Mouse (Mus musculus) embryo, embryonic 10.5 days (tissue): ENCODE results near the gene Ugt1a6a.

Source experiments
- DNase-seq: peaks from one replicate; pipeline ENCODE4 v3.0.0-alpha.2; 2015; ENCODE audit warnings: low spot score

Ugt1a6a gene

DNA sequence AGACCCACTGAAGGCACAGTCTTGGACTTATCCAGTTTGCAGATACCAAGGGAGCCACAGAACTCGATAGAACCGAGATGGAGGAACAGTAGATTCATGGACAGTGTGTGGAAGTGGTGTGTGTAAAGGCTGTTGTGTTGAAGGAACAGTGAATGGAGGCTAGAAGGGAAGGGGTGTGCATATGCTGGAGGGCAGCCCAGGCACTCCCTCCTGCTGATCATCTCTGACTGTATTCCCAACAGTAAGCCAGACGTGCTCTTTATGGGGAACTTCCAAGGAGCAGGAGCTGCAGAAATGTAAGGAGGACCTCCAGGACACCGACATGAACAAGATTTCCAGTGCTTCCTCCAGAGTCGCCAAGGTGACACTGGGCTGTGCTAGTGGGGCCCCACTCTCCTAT, 115.4 kb downstream of the Ugt1a6a start:
- DNase-seq = no peak

- no peak for DNase-seq
These were observed 118.5 kb downstream of the Ugt1a6a start for GRCm38 (mm10) chr1:88253106-88253505.

GRCm38 (mm10) chr1:88253540-88253939, 118.9 kb downstream of the Ugt1a6a start:
- no peak for DNase-seq

DNA sequence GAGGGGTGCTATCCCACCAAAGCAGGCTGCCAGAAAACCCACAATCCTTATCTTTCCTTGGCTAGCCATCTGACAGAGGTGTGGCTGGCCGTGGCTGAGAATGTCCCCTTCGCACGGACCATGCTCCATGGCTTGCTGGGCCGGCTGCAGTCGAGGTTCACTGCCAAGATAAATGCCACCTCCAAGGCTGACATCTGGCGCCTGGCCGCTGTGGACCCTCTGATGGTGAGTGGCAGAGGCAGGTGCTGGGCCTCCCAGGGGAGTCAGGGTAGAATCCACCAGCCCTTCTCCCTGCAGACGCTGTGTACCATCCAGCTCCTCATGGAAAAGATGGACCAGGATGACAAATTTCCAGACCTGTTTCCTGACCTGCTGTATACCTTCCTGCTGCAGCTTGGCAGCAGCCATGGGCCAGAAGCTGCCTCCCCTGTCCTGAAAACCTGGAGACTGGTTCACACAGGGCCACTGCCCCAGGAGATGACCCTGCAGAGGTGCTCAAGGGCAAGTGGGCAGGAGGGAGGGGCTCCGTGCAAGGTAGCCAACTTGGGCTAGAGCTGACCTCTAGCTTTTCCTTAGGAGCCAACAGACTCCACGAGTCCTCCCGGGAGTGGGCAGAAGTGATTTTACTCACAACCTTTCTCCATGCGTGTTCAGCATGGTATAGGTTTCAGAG, 120.3 kb downstream of the Ugt1a6a start:
- no peak for DNase-seq

DNA sequence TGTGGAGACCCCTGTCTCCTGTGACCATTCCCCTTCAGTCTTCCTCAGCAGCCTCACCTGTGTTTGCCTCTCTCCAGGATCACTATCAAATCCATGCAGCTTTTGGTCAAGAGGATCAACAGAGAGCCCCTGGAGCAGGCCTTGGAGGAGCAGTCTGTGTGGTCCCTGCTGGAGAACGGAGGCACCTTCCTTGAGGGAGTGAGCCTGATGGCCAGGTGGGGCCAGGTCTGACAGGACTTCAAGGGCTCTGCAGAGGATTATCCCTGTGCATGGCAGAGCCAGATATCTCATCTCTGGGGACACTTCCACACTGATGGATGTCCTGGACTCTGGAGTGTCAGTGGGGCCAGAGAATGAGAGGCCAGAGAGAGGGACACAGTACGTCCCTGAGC, 120.9 kb downstream of the Ugt1a6a start:
- DNase-seq = no peak

DNA sequence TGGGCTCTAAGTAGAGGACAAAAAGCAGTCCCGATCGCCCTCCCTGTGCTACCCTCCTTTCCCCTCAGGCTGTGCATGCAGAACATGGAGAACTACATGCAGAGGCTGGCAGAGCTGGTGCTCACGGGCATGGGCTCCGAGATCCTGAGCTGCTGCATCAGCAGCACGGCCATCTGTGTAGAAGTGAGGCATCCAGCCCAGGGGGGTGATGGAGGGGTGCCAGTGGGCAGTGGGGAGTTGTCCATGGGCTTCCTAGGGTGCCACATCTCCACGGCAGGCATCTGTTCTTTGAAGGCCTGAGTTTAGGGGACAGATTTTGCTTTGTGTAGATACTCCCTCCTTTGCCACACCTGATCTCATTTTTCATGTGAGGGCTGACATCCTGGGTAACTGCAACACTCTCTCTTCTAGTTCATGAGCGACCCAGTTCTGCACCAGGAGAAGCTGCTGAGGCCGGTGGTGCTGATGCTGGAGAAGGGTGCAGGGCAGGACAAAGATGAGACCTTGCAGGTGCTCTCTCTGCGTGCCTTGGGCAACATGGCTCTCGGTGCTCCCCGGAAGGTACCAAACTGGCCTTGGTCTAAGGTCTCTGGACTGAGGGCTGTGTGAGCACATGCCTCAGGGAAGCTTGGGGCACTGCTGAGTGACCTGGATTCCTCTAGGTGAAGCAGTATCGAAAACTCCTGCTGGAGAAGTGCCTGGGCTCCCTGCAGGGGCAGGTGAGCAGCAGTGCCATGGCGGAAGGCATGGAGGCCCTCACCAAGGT, 121.6 kb downstream of the Ugt1a6a start:
- DNase-seq = no peak

DNA sequence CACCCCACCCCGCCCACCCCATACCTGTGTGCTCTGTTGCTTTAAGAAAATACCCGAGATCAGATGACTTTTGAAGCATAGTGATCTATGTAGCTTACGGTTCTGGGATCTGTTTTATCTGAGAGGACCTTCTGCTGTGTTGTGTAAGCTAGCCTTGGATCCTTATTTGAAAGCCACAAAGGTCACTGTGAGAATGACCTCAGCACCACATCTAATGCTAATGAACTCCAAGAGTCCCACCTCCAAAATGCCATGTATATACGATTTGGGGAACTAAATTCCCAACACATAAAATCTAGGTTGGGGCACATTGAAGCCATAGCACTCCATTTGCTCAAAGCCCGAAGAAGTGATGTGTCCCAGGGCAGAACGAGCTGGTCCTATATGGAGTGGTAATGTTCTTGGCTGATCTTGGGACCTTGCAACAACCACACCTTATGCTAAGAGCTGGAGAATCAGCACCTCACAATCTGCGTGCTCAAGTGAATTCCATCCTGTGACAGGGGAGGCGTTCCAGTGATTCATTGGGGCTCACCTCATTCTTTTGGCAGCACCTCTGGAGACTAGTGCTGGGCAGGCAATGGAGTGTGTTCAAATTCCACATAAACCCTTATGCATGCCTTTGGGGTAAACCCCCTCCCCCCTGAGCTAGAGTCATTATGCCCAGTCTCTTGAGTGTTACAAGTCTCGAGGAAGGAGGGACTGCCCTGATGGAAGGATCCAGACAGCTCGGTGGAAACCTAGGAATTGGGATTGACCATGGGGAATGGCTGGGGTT, 122.5 kb downstream of the Ugt1a6a start:
- no peak for DNase-seq

DNA sequence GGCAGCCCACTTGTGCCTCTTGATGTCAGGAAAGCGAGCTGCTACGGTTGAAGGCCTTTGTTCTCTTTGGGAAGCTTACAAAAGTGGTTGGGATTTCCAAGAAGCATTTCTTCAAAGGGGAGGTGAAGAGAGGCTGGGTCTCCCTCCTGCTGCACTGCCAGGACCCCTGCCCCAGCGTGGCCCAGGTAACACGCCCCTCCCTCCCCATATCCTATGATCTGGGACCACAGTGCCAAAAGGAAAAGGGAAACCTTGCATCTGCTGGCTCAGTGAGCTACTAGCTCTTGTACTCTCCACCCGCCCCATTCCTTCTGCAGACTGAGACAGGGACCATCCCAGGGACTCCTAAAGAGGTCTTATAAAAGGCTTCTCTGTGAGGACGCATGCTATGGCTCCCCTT, 123.1 kb downstream of the Ugt1a6a start:
- DNase-seq = no peak

DNA sequence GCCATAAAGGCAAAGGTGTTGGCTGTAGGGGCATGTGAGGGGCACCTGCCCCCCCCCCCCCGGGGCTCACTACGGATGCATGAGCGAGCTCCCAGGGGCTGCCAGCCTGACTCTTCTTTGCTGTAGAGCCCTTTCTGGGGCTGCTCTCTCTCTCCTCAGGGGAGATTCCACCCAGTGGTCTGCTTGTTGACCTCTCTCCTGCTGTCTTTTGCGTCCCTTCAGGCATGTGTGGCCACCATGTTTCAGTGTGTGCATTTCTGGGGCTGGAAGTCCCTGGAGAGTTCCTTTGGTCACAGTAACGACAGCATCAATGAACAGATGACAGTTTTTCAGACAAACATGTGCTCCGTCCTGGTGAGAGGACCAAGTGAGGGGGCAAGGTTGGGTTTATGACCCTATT, 123.8 kb downstream of the Ugt1a6a start:
- no peak for DNase-seq

DNA sequence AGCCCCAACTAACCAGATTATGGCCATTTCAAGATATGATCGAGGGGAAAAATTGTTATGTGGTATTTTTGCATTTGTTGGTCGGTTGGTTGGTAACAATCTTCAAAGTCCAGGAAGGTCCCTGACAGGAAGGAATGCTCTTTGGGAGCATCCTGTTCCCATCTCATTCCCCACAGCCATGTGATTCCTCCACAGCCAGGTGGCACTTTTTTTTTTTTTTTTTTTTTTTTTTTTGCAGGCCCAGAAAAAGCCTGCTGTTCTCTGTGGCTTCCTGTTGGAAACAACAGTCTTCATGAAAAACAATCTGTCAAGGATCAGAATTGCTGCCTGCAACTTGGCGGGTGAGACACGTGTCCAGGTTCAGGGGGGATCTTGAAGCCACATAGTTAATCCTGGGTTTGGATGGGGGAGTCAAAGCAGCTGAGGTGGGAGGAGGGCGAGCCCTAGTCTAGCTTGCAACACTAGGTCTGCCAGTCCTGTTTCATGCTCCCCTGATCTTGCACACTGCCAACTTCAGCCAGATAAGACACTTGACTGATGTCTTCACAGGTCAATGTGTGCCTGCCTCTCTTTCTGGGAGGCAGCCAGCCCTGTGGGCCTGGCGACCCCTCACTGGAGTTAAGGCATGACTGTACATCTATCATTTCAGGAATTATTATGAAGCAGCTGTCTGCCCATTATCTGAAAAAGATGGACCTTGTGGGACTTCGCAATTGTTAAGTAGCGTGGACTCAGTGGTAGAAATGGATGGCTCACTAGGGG, 124.5 kb downstream of the Ugt1a6a start:
- DNase-seq = no peak

- no peak for DNase-seq
These were observed 125.0 kb downstream of the Ugt1a6a start for GRCm38 (mm10) chr1:88259643-88260024.

DNA sequence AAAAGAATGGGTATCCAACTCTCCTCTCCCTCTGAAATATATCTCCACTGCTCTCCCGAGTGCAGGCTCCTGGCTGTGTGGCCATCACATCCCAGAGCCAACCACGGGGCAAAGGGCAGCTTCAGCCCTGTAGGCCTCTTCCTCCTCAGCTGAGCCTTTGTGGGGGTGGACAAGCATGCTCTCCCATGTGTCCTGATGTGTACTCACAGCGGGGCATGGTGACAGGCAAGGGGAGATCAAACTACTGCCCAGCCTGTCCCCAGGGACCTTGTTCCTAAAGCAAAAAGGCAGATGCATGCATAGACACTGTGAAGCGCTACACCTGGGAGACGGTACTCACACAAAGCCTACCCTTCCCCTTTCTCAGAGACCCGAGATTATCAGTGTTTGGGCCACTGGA, 125.5 kb downstream of the Ugt1a6a start:
- DNase-seq = no peak

- DNase-seq = no peak
These were observed 126.2 kb downstream of the Ugt1a6a start for GRCm38 (mm10) chr1:88260604-88261377.

DNA sequence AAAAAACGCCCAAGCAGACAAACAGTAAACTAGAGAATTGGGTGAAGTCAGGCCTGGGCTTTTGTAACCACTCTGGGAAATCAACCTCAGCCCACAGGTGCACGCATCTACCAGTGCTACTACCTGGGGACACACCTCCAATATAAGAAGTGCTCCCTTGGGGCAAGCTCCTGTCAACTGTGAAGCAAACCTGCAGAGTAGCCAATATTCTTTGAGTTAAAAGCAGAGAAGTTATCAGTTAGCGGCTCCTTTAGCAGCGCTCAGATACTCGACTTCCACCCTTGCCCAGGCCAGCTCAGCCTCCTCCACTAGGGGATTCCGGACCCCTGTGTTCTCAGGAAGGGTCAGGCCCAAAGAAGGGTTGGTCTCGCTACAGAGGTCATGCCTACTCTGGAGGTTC, 127.1 kb downstream of the Ugt1a6a start:
- no peak for DNase-seq

DNA sequence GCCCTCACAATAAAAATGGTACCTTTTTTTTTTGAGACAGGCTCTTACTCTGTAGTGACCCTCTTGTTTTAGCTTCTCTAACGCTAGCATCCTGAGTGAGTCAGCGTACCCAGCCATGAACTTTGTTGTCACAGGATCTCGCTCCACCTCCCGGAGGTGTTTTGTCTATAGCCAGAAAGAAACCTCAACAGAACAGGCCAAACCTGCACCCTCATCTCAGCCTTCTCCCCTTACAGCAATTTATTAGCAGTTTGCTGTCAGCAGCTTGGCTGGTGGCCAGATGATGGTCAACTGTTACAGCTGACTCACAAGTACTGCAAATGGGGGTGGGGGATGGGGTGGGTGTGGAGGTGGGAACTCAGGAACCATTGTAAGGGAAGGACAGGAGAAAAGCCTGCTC, 127.6 kb downstream of the Ugt1a6a start:
- DNase-seq = no peak

GRCm38 (mm10) chr1:88262961-88263360, 128.4 kb downstream of the Ugt1a6a start:
- no peak for DNase-seq

DNA sequence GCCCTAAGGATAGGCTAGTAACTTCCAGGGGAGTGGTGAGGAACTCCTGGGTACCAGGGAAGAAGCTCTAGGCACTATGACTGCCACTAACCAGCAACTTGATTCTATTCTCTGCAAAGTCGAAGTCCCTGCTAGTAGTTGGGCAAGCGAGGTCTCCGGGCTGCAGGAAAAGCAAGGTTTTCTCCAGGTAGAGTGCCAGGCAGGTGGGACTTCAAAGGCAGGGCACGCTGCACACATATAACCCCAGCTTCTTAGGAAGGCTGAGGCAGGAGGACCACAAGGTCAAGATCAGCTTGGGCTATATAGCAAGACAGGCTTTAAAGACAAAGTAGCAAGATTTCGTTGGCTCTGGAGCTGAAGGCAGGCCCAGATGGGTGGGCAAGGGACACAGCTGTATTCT, 129.2 kb downstream of the Ugt1a6a start:
- no peak for DNase-seq

DNA sequence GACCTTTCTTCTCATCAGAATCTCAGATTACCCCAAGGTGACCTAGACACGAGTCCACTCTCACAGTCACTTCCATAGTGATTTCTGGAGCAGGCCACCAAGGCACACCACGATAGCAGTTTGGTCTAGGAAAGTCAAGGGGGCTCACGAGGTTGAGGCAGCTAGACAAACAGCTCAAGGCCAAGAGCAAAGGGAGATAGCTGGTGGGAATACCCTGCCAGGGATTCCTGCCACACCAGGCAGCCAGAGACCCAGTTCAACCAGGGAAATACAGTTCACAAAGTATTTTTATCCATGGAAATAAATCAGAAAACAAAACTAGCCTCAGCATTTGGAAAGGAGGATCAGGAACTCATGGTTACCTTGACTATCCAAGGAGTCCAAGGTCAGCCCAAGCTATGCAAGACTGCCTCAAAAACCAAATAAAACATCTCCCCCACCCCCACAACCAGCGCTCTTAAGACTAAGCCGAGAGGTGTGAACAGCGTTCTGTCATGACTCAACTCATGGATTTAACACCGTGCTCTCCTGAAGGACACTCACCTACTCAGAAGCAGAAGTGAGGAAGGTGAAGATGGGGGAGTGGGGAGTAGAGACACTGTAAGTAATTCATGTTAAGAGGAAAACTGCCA, 129.7 kb downstream of the Ugt1a6a start:
- no peak for DNase-seq

DNA sequence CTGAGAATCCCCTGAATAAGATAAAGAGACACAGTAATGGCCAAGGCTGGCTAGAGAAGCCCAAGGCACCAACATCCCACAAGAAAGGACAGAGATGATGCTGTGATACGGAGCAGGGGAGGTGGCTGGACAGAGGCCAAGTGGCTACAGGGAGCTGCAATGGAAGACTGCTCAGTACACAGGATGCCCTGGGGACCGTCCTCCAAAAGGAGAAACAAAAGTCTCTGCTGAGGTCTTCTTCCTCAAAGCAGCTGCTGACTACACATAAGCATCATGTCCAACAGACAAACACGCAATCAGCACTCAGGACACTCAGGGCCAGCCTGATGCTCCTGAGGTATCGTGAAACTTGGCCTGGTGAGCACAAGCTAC, 130.2 kb downstream of the Ugt1a6a start:
- no peak for DNase-seq

GRCm38 (mm10) chr1:88266123-88266522, 131.5 kb downstream of the Ugt1a6a start:
- no peak for DNase-seq

GRCm38 (mm10) chr1:88267489-88267888, 132.9 kb downstream of the Ugt1a6a start:
- no peak for DNase-seq
